Mouse (Mus musculus) right cerebral cortex, adult 2 months (tissue): ENCODE data around the gene Rhobtb1.

Experiments
- DNase-seq, 2 experiments: peaks; one replicate each; pipeline ENCODE4 v3.0.0; 2021 to 2022; ENCODE audit warnings: low spot score in 2 of 2

The Rhobtb1 gene

GRCm38 (mm10) chr10:69151045-69151444 is at the start of gene Rhobtb1:
Gene Rhobtb1, plus strand, starts transcription at chr10:69151434.
- no peak for DNase-seq

GRCm38 (mm10) chr10:69101988-69102387 is 49.2 kb upstream of the Rhobtb1 start:
- DNase-seq: peak; percentile 64 to 77

- no peak for DNase-seq
Observed at GRCm38 (mm10) chr10:69104143-69104882, 46.9 kb upstream of the Rhobtb1 start.

GRCm38 (mm10) chr10:69104883-69105225 is 46.4 kb upstream of the Rhobtb1 start:
- no peak for DNase-seq

GRCm38 (mm10) chr10:69106796-69107195 is 44.4 kb upstream of the Rhobtb1 start:
- no peak for DNase-seq

GRCm38 (mm10) chr10:69107253-69107652 is 44.0 kb upstream of the Rhobtb1 start:
- DNase-seq: no peak

- DNase-seq: no peak
Observed at GRCm38 (mm10) chr10:69114384-69114783, 36.9 kb upstream of the Rhobtb1 start.

GRCm38 (mm10) chr10:69117996-69118395 is 33.2 kb upstream of the Rhobtb1 start:
- no peak for DNase-seq

- no peak for DNase-seq
Observed at GRCm38 (mm10) chr10:69118893-69119292, 32.3 kb upstream of the Rhobtb1 start.

- DNase-seq: no peak
Observed at GRCm38 (mm10) chr10:69119456-69119855, 31.8 kb upstream of the Rhobtb1 start.

GRCm38 (mm10) chr10:69126546-69126945 is 24.7 kb upstream of the Rhobtb1 start:
- no peak for DNase-seq

GRCm38 (mm10) chr10:69128531-69128930 is 22.7 kb upstream of the Rhobtb1 start:
- DNase-seq: no peak

- no peak for DNase-seq
Observed at GRCm38 (mm10) chr10:69130613-69131012, 20.6 kb upstream of the Rhobtb1 start.

- no peak for DNase-seq
Observed at GRCm38 (mm10) chr10:69134356-69134755, 16.9 kb upstream of the Rhobtb1 start.

GRCm38 (mm10) chr10:69136241-69136828 is 14.9 kb upstream of the Rhobtb1 start:
- no peak for DNase-seq

GRCm38 (mm10) chr10:69149252-69149651 is 2.0 kb upstream of the Rhobtb1 start:
- DNase-seq: no peak

- no peak for DNase-seq
Observed at GRCm38 (mm10) chr10:69152971-69153370, 1.7 kb downstream of the Rhobtb1 start.

- DNase-seq: no peak
Observed at GRCm38 (mm10) chr10:69155428-69156175, 4.4 kb downstream of the Rhobtb1 start.

GRCm38 (mm10) chr10:69156462-69156861 is 5.2 kb downstream of the Rhobtb1 start:
- DNase-seq: no peak

- DNase-seq: no peak
Observed at GRCm38 (mm10) chr10:69157471-69157870, 6.2 kb downstream of the Rhobtb1 start.

- no peak for DNase-seq
Observed at GRCm38 (mm10) chr10:69160877-69161276, 9.6 kb downstream of the Rhobtb1 start.

GRCm38 (mm10) chr10:69161503-69161902 is 10.3 kb downstream of the Rhobtb1 start:
- DNase-seq: no peak

- DNase-seq: no peak
Observed at GRCm38 (mm10) chr10:69162577-69162976, 11.3 kb downstream of the Rhobtb1 start.
